Mouse (Mus musculus): ENCODE measurements around the gene H2afx. TPM values are rescaled to one million over a fixed set of nuclear protein-coding genes. Genes with fewer than 3 reads are reported as not detected.

The H2afx gene
- polyA plus RNA-seq, 1 experiment: 23.6 TPM

- Histone ChIP-seq H3K36me3 (ENCODE audit: control insufficient read depth, insufficient read depth, low read length) (peaks cover 9% of the 10 kb centered on the region; the same call in 1 of the 2 replicates), H3K4me1 (ENCODE audit: control insufficient read depth, insufficient read depth, low read length) (no peaks in the 10 kb centered on the region), H3K4me3 (ENCODE audit: insufficient read depth, low read depth, low read length) (peak overlapping the region; percentile 27), H3K27me3 (replicated peaks; ENCODE audit: control insufficient read depth, insufficient read depth, low read length) (no peaks in the 10 kb centered on the region), H3K27ac (ENCODE audit: insufficient read depth, low read depth, low read length) (peak overlapping the region; percentile 81)
- peak; percentile 78 for DNase-seq
- WGBS: 46% methylated on average over 27 of the region's 27 CpGs
- TF ChIP-seq POLR2A (IDR thresholded peaks at IDR 0.05; ENCODE audit: low read depth, low read length) (no peak), CTCF (conservative IDR thresholded peaks at IDR 0.05; ENCODE audit: insufficient read depth, insufficient read length, low read depth, low read length) (no peak)
Measured at GRCm38 (mm10) chr9:44311136-44312134, 23.1 kb upstream of the H2afx start.

GRCm38 (mm10) chr9:44313476-44314256 is 20.8 kb upstream of the H2afx start:
- TF ChIP-seq POLR2A (IDR thresholded peaks at IDR 0.05; ENCODE audit: low read depth, low read length) (no peak), CTCF (conservative IDR thresholded peaks at IDR 0.05; ENCODE audit: insufficient read depth, insufficient read length, low read depth, low read length) (no peak)
- no peak for DNase-seq
- 79% methylated on average over 19 of the region's 19 CpGs for WGBS

GRCm38 (mm10) chr9:44314257-44314547 is 20.3 kb upstream of the H2afx start:
- Histone ChIP-seq H3K4me1 (ENCODE audit: control insufficient read depth, insufficient read depth, low read length) (peaks cover 3% of the 10 kb centered on the region), H3K4me3 (ENCODE audit: insufficient read depth, low read depth, low read length) (no peak overlapping the region), H3K36me3 (ENCODE audit: control insufficient read depth, insufficient read depth, low read length) (peaks cover 12% of the 10 kb centered on the region), H3K27ac (ENCODE audit: insufficient read depth, low read depth, low read length) (no peak overlapping the region), H3K27me3 (replicated peaks; ENCODE audit: control insufficient read depth, insufficient read depth, low read length) (no peaks in the 10 kb centered on the region)
- DNase-seq: no peak
- no peak for TF ChIP-seq POLR2A (IDR thresholded peaks at IDR 0.05; ENCODE audit: low read depth, low read length)
- no peak for TF ChIP-seq CTCF (conservative IDR thresholded peaks at IDR 0.05; ENCODE audit: insufficient read depth, insufficient read length, low read depth, low read length)
- 92% methylated on average over 4 of the region's 4 CpGs for WGBS

More at GRCm38 (mm10) chr9:44313476-44314256, 20.8 kb upstream of the H2afx start:
- peaks cover 3% of the 10 kb centered on the region for H3K4me1 ChIP-seq (ENCODE audit: control insufficient read depth, insufficient read depth, low read length)
- peaks cover 12% of the 10 kb centered on the region for H3K36me3 ChIP-seq (ENCODE audit: control insufficient read depth, insufficient read depth, low read length)
- no peak overlapping the region for H3K4me3 ChIP-seq (ENCODE audit: insufficient read depth, low read depth, low read length)
- H3K27ac ChIP-seq (ENCODE audit: insufficient read depth, low read depth, low read length): no peak overlapping the region
- no peaks in the 10 kb centered on the region for H3K27me3 ChIP-seq (replicated peaks; ENCODE audit: control insufficient read depth, insufficient read depth, low read length)

- H3K36me3 ChIP-seq (ENCODE audit: control insufficient read depth, insufficient read depth, low read length): peaks cover 12% of the 10 kb centered on the region
- H3K4me3 ChIP-seq (ENCODE audit: insufficient read depth, low read depth, low read length): no peak overlapping the region
- WGBS: 91% methylated on average over 18 of the region's 18 CpGs
- no peaks in the 10 kb centered on the region for H3K27me3 ChIP-seq (replicated peaks; ENCODE audit: control insufficient read depth, insufficient read depth, low read length)
- no peak for DNase-seq
- H3K27ac ChIP-seq (ENCODE audit: insufficient read depth, low read depth, low read length): no peak overlapping the region
- TF ChIP-seq POLR2A (IDR thresholded peaks at IDR 0.05; ENCODE audit: low read depth, low read length): no peak
- TF ChIP-seq CTCF (conservative IDR thresholded peaks at IDR 0.05; ENCODE audit: insufficient read depth, insufficient read length, low read depth, low read length): no peak
- peaks cover 3% of the 10 kb centered on the region for H3K4me1 ChIP-seq (ENCODE audit: control insufficient read depth, insufficient read depth, low read length)
Measured at GRCm38 (mm10) chr9:44314910-44315309, 19.6 kb upstream of the H2afx start.

- Histone ChIP-seq H3K27me3 (replicated peaks; ENCODE audit: control insufficient read depth, insufficient read depth, low read length) (no peaks in the 10 kb centered on the region), H3K27ac (ENCODE audit: insufficient read depth, low read depth, low read length) (peak overlapping the region; percentile 69), H3K4me1 (ENCODE audit: control insufficient read depth, insufficient read depth, low read length) (peaks cover 9% of the 10 kb centered on the region), H3K36me3 (ENCODE audit: control insufficient read depth, insufficient read depth, low read length) (peaks cover 12% of the 10 kb centered on the region), H3K4me3 (ENCODE audit: insufficient read depth, low read depth, low read length) (peak overlapping the region; percentile 98; the same call in 1 of the 2 replicates)
- 71% methylated on average over 4 of the region's 4 CpGs for WGBS
- DNase-seq: no peak
- TF ChIP-seq CTCF (conservative IDR thresholded peaks at IDR 0.05; ENCODE audit: insufficient read depth, insufficient read length, low read depth, low read length) (no peak), POLR2A (IDR thresholded peaks at IDR 0.05; ENCODE audit: low read depth, low read length) (no peak)
Measured at GRCm38 (mm10) chr9:44317452-44317851, 17.0 kb upstream of the H2afx start.

- peak overlapping the region; percentile 98 for H3K4me3 ChIP-seq (ENCODE audit: insufficient read depth, low read depth, low read length)
- peaks cover 9% of the 10 kb centered on the region for H3K4me1 ChIP-seq (ENCODE audit: control insufficient read depth, insufficient read depth, low read length)
- H3K36me3 ChIP-seq (ENCODE audit: control insufficient read depth, insufficient read depth, low read length): peaks cover 10% of the 10 kb centered on the region
- no peak for TF ChIP-seq POLR2A (IDR thresholded peaks at IDR 0.05; ENCODE audit: low read depth, low read length)
- TF ChIP-seq CTCF (conservative IDR thresholded peaks at IDR 0.05; ENCODE audit: insufficient read depth, insufficient read length, low read depth, low read length): 0 out of 2 replicates have a peak, but pooled peaks have one; percentile 4
- H3K27ac ChIP-seq (ENCODE audit: insufficient read depth, low read depth, low read length): peak overlapping the region; percentile 93
- H3K27me3 ChIP-seq (replicated peaks; ENCODE audit: control insufficient read depth, insufficient read depth, low read length): no peaks in the 10 kb centered on the region
- peak; percentile 91 for DNase-seq
- WGBS: 36% methylated on average over 5 of the region's 5 CpGs
Measured at GRCm38 (mm10) chr9:44318076-44318825, 16.2 kb upstream of the H2afx start.
